Mouse (Mus musculus) sigmoid colon, adult 10 weeks (tissue): ENCODE results near the gene Snupn. TPM values are rescaled to one million over a fixed set of nuclear protein-coding genes. Genes with fewer than 3 reads are reported as not detected.

Experiments
- polyA plus RNA-seq: library from polyadenylated mRNA; stranded (reverse); fragments of 350-450 nt; fragmentation: Illumina TruSeq; extraction: RNeasy Lipid Tissue Mini Kit (QIAGEN cat#74804); gene quantifications from one replicate; pipeline ENCODE4 v1.2.3, GENCODE M21; 2014; ENCODE audit warnings: low read depth, low replicate concordance

Gene Snupn
- 11.5 TPM for polyA plus RNA-seq

DNA sequence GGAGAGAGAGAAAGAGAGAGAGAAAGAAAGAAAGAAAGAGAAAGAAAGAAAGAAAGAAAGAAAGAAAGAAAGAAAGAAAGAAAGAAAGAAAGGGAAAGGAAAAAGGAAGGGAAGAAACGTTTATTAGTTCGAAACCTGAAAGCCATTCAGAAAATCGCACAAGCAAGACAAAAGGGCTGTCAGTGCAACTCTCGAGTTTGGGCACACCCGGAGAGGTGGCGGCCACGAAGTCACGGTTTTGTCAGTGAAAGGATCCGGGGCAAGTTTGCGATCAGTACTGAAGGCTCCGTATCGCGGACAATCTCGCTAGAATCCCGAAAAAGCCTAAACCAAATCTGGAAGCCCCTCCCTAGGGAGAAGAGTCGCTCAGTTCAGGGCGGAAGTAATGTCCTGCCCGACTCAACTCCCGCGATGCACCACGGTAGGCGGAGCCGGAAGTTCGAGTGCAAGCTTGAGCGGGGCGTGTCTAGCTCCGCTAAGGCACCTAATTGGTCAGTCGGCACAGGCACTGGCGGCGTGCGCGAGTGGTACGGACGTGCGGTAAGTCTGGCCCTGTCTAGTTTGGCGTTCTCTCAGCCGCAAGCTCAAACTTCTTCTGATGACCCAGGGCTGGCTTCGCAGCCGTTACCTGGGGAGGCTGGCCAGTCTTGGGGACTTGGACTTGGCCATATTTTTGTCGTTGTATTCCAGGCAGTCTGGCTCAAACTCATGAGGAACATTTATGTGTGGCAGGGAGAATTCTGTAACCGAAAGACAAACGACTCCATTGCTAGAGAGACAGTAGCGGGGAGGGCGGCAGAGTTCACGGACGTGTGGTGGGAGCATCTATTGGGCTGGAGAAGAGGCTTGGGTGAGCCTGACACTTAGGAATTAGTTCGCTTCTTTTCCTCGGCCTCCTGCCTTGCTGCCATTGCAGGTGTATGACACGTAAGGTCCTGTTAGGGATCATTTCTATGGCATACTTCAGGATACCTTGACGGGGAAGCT lies at the start of gene Snupn:
Gene Snupn (plus strand): TSS at position 465 of the 987 bp plus-strand sequence.

DNA sequence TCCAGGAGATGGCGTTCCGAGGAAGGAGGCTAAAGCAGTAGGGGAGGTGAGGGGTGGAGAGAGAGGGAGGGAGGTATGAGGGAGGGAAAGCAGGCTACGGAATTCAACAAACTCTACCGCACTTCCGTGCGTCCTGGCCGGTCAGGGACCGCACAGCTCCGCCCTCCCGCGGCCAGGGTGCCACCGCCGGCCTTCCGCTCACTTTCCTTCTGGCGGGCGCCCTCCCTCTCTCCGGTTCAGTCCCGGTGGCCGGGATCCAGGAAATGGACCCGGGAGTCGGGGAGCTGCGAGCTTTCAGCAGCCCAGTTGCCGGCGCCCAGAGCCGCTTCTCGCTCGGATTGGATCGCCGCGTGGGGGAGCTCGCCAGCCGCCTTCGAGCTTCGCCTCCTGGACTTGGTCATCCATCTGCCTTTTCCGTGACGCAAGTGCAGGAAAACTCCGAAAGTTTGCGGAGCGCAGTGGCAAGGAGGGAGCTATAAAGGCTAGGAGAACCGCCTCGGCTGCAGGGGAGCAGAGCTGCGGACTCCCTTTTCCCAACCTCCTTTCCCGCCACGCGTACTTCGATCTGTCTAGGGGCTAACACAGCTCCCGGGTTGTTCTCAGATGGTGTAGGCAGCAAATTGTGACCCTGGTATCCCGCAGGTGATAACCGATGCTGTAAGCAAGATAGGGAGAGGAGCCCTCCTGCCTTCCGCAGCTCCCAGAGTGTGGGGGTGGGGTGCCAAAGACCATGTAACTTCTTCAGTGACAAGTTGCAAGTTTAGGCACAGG lies 22.5 kb upstream of the Snupn start, which contains the start of gene Snx33:
Gene Snx33 (minus strand): TSS at position 331 of the 771 bp plus-strand sequence.

GRCm38 (mm10) chr9:56937223-56938160 lies 13.2 kb upstream of the Snupn start, which contains the start of gene Imp3:
TSS of gene Imp3 (plus strand) at chr9:56937475.

DNA sequence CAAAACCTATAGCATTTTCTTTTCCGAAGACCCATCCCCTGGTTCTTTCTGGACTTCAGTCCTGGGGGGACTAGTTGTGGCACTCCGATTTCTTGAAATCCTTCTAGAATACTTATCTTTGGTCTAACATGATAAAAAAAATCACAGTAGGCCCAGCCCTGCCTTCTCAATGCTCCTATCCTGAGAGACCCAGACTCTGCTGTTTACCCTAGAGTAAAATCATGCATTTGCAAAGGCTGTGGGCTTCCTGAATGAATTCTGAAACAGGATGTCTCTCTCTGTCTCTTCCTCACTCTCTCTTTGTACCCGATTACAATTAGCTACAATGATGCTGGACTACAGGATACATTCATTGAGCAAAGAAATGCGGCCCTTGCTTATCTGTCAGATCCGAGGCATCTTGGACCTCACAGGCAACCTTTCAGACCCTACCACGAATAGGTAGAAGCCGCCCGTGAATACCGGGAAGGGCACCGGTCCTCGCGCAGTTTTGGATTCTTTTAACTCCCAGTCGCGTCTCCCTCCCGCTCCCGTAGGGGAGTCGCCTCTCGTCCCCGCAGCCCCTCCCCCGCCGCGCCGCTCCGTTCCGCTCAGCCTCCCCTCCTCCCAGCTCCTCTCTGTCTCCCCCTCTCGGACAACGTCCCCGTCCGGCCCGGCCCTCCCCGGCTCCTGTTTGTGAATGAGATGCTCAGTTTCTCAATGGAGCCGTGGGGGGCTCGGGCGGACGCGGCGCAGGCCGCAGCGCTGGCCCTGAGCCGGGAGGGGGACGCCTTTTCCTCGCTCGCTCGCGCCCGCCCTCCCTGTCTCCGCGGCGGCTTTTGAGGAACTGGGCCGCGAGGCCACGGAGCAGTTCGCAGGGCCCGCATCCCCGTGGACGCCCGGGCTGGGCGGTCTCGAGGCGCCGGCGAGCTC lies 43.9 kb downstream of the Snupn start, which contains the start of gene Ptpn9:
Gene Ptpn9 (plus strand): TSS at position 638 of the 912 bp plus-strand sequence.

Other genes with a start within 250 kb of the Snupn start
- not detected for gene Lingo1, start 154.4 kb upstream of the Snupn start, polyA plus RNA-seq
- not detected for gene Odf3l1, start 86.2 kb upstream of the Snupn start, polyA plus RNA-seq
- 0.73 TPM for gene Cspg4, start 85.8 kb upstream of the Snupn start, polyA plus RNA-seq
- gene Snx33, start 22.5 kb upstream of the Snupn start, polyA plus RNA-seq: 2.6 TPM
- 43.3 TPM for gene Imp3, start 13.4 kb upstream of the Snupn start, polyA plus RNA-seq
- gene Ptpn9, start 44.0 kb downstream of the Snupn start, polyA plus RNA-seq: 46.5 TPM
- 30.1 TPM for gene Sin3a, start 121.2 kb downstream of the Snupn start, polyA plus RNA-seq
- 19.7 TPM for gene Man2c1, start 179.8 kb downstream of the Snupn start, polyA plus RNA-seq
- 1.1 TPM for gene Neil1, start 197.4 kb downstream of the Snupn start, polyA plus RNA-seq
- gene Commd4, start 207.5 kb downstream of the Snupn start, polyA plus RNA-seq: 8.0 TPM